Mouse (Mus musculus) liver, embryonic 14.5 days (tissue): ENCODE results near the gene Dxo. TPM values are rescaled to one million over a fixed set of nuclear protein-coding genes. Genes with fewer than 3 reads are reported as not detected.

ENCODE experiments used
- ATAC-seq: fragments of 200-750 bp; cut with Nextera tagmentation; 2 replicates; pipeline ENCODE4 v1.8.0; 2017; ENCODE audit warnings: moderate number of reproducible peaks, mild to moderate bottlenecking, moderate library complexity; ENCODE audit not compliant: insufficient read depth
- DNase-seq, 3 experiments: peaks; one replicate each; pipeline ENCODE4 v3.0.0-alpha.2; 2012 to 2013; ENCODE audit warnings: low read depth in 3 of 3, low spot score in 3 of 3
- H3K27ac ChIP-seq: fragments of 300-500 bp; sonication (generic); 2 replicates; pipeline ENCODE4 v1.5.1; 2014; ENCODE audit warnings: moderate library complexity, mild to moderate bottlenecking, control low read depth, inconsistent platforms
- H3K27me3 ChIP-seq: fragments of 300-500 bp; sonication (generic); 2 replicates; pipeline ENCODE4 v1.6.1; 2014; ENCODE audit warnings: mild to moderate bottlenecking, low read length, moderate library complexity; ENCODE audit not compliant: control insufficient read depth, insufficient read depth
- H3K36me3 ChIP-seq: fragments of 300-500 bp; sonication (generic); replicated peaks from 2 replicates; pipeline ENCODE4 v1.6.1; 2014; ENCODE audit warnings: low read depth; ENCODE audit not compliant: control insufficient read depth, insufficient read depth
- H3K4me1 ChIP-seq, 2 experiments: fragments of 200-500 bp in 1 of 2; fragments of 300-500 bp in 1 of 2; sonication (generic) in 1 of 2; replicated peaks; 2 replicates each; pipeline ENCODE4 v1.6.1; 2012 to 2014; ENCODE audit warnings: antibody characterized with exemption in 1 of 2, inconsistent platforms in 1 of 2, low read length in 1 of 2; ENCODE audit not compliant: control insufficient read depth in 2 of 2, insufficient read depth in 2 of 2
- H3K4me2 ChIP-seq: fragments of 300-500 bp; sonication (generic); 2 replicates; pipeline ENCODE4 v1.6.1; 2014; ENCODE audit warnings: low read depth, mild to moderate bottlenecking, control low read depth, moderate library complexity
- H3K4me3 ChIP-seq, 2 experiments: fragments of 200-500 bp in 1 of 2; fragments of 300-500 bp in 1 of 2; sonication (generic) in 1 of 2; 2 replicates each; pipeline ENCODE4 v1.5.1; 2012 to 2014; ENCODE audit warnings: low read depth in 2 of 2, low read length in 2 of 2, mild to moderate bottlenecking in 2 of 2, control low read depth in 1 of 2, inconsistent platforms in 1 of 2, moderate library complexity in 1 of 2; ENCODE audit not compliant: insufficient read depth in 1 of 2
- H3K9ac ChIP-seq: fragments of 300-500 bp; sonication (generic); replicated peaks from 2 replicates; pipeline ENCODE4 v1.6.1; 2014; ENCODE audit warnings: mild to moderate bottlenecking, control low read depth, moderate library complexity
- H3K9me3 ChIP-seq: fragments of 300-500 bp; sonication (generic); 2 replicates; pipeline ENCODE4 v1.6.1; 2016; ENCODE audit warnings: low read length, mixed read lengths; ENCODE audit not compliant: control insufficient read depth
- CTCF ChIP-seq: IDR thresholded peaks from 2 replicates; pipeline ENCODE4 v1.5.1; 2016; ENCODE audit warnings: antibody characterized with exemption, low read depth, control low read depth
- EP300 ChIP-seq: IDR thresholded peaks from 2 replicates; pipeline ENCODE4 v1.6.1; 2016; ENCODE audit warnings: antibody characterized with exemption, low read depth
- WGBS: fragments of 180-500 bp; shearing (Covaris S2); extraction: QIAGEN DNeasy Blood & Tissue Kit; methylation state at CpG from one replicate; pipeline ENCODE4 v1.1.7; 2014; ENCODE audit not compliant: insufficient replicate concordance; 5-methylcytosine and 5-hydroxymethylcytosine counted together
- polyA plus RNA-seq, 2 experiments: library from polyadenylated mRNA; depleted of rRNA in 1 of 2; stranded (reverse) in 1 of 2; unstranded in 1 of 2; fragments of >200 nt; fragmentation: Nextera tagmentation in 1 of 2; extraction: Ambion mirVana in 1 of 2; gene quantifications; 2 replicates each; pipeline versions ENCODE4 v1.2.1 to v1.2.3; 2012 to 2014

Gene Dxo
- polyA plus RNA-seq, 2 experiments: 24.0 to 27.7 TPM

DNA sequence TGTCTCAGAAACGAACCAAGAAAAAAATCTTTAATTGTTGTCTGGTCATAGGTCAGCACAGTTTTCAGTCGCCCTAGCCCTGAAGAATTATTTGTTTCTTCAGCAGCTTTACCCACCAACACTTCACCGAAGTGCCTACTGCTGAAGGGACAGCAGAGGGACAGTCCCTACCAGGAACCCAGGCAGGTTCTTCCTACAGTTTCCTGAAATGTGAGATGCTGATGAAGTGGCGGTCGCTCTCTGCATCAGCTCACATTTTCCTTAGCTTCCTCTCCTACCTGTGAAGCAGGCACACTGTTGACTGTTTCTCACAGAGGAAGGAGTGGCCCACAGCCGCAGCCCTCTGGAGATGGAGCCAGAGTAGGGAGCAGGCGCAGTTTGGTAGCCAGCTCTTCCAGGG, 29.2 kb downstream of the Dxo start:
- H3K36me3 ChIP-seq: no peaks in the 10 kb centered on the region
- DNase-seq: no peak
- H3K4me3 ChIP-seq: no peak overlapping the region
- TF ChIP-seq CTCF (no peak), EP300 (no peak)
- H3K4me1 ChIP-seq: peaks cover 0 to 2% of the 10 kb centered on the region in 2 experiments; a peak in 1 of 4 replicates
- no peak overlapping the region for H3K4me2 ChIP-seq
- H3K27me3 ChIP-seq: no peaks in the 10 kb centered on the region
- H3K9me3 ChIP-seq: no peaks in the 10 kb centered on the region
- 40% methylated on average over 7 of the region's 7 CpGs for WGBS
- no peak for ATAC-seq
- no peak overlapping the region for H3K9ac ChIP-seq
- H3K27ac ChIP-seq: no peak overlapping the region

GRCm38 (mm10) chr17:34874321-34874720, 37.5 kb downstream of the Dxo start:
- DNase-seq (no peak), ATAC-seq (no peak)
- TF ChIP-seq EP300 (no peak), CTCF (no peak)
- Histone ChIP-seq H3K9ac (no peak overlapping the region), H3K36me3 (no peaks in the 10 kb centered on the region), H3K4me3 (no peak overlapping the region), H3K9me3 (no peaks in the 10 kb centered on the region), H3K27ac (no peak overlapping the region), H3K27me3 (no peaks in the 10 kb centered on the region), H3K4me1 (no peaks in the 10 kb centered on the region), H3K4me2 (no peak overlapping the region)
- WGBS: 73% methylated on average over 6 of the region's 6 CpGs

GRCm38 (mm10) chr17:34879336-34879879, 42.6 kb downstream of the Dxo start, which contains the start of gene Zbtb12:
Zbtb12 (plus strand) TSS chr17:34879483.
- Histone ChIP-seq H3K4me1 (peaks cover 0 to 13% of the 10 kb centered on the region in 2 experiments; a peak in 2 of 4 replicates), H3K9ac (no peak within 1 kb of the TSS)
- TF ChIP-seq CTCF (no peak), EP300 (no peak)

DNA sequence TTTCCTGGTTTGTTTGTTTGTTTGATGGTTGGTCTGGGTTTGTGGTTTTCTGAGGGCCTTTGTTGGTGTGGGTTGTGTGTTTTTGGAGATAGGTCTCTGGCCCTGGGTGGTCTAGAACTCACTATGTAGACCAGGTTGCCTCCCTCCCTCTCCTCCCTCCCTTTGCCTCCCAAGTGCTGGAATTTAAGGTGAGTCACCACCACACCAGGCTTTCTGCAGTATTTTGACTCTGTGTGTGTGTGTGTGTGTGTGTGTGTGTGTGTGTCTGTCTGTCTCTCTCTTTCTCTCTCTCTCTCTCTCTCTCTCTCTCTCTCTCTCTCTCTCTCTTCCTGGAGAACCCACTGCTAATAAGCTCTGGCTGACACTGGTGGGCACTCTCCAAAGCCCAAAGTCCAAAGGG, 44.3 kb downstream of the Dxo start:
- ATAC-seq: no peak
- H3K9ac ChIP-seq: no peak overlapping the region
- no peak for DNase-seq

More at GRCm38 (mm10) chr17:34879336-34879879, 42.6 kb downstream of the Dxo start, which contains the start of gene Zbtb12:
- Histone ChIP-seq H3K4me2 (no peak within 1 kb of the TSS), H3K27me3 (no peaks in the 10 kb centered on the region), H3K27ac (no peak within 1 kb of the TSS), H3K4me3 (no peak within 1 kb of the TSS), H3K9me3 (no peaks in the 10 kb centered on the region), H3K36me3 (no peaks in the 10 kb centered on the region)
- DNase-seq (no peak), ATAC-seq (no peak)
- 57% methylated on average over 11 of the region's 11 CpGs for WGBS

GRCm38 (mm10) chr17:34881683-34882310, 45.0 kb downstream of the Dxo start, which contains the start of gene Gm20547:
Gm20547 (minus strand) TSS chr17:34882042.
- peak within 1 kb of the TSS; percentile 54 for H3K4me2 ChIP-seq
- peaks cover 0 to 22% of the 10 kb centered on the region in 2 experiments; a peak in 2 of 4 replicates for H3K4me1 ChIP-seq
- TF ChIP-seq CTCF (peak; percentile 16; the same call in 1 of the 2 replicates), EP300 (no peak)
- H3K4me3 ChIP-seq: peak within 1 kb of the TSS in 1 of 2 experiments; percentile 30; a peak in 2 of 4 replicates
- 14% methylated on average over 15 of the region's 15 CpGs for WGBS
- ATAC-seq (no peak), DNase-seq (no peak)
- no peak within 1 kb of the TSS for H3K27ac ChIP-seq
- H3K27me3 ChIP-seq: no peaks in the 10 kb centered on the region
- H3K9ac ChIP-seq: peak within 1 kb of the TSS; percentile 15
- no peaks in the 10 kb centered on the region for H3K36me3 ChIP-seq
- H3K9me3 ChIP-seq: no peaks in the 10 kb centered on the region

More for the DNA sequence above, 44.3 kb downstream of the Dxo start:
- H3K4me3 ChIP-seq: no peak overlapping the region
- TF ChIP-seq CTCF: no peak
- TF ChIP-seq EP300: no peak
- no peaks in the 10 kb centered on the region for H3K27me3 ChIP-seq
- H3K36me3 ChIP-seq: no peaks in the 10 kb centered on the region
- no peak overlapping the region for H3K27ac ChIP-seq
- peak overlapping the region; percentile 54 for H3K4me2 ChIP-seq
- H3K9me3 ChIP-seq: no peaks in the 10 kb centered on the region
- H3K4me1 ChIP-seq: peaks cover 0 to 22% of the 10 kb centered on the region in 2 experiments; a peak in 2 of 4 replicates
